Mouse (Mus musculus) ES-Bruce4 (cell line): ENCODE results near the gene Phlda2. TPM values are rescaled to one million over a fixed set of nuclear protein-coding genes. Genes with fewer than 3 reads are reported as not detected.

Experiments used
- H3K27ac ChIP-seq: 2 replicates; pipeline ENCODE4 v1.5.1; 2012; ENCODE audit warnings: low read length, inconsistent platforms; ENCODE audit not compliant: insufficient read depth
- H3K27me3 ChIP-seq: 2 replicates; pipeline ENCODE4 v1.6.1; 2012; ENCODE audit warnings: mild to moderate bottlenecking, low read length, inconsistent platforms; ENCODE audit not compliant: control insufficient read depth, poor library complexity, insufficient read depth, severe bottlenecking
- H3K36me3 ChIP-seq: 2 replicates; pipeline ENCODE4 v1.6.1; 2012; ENCODE audit warnings: inconsistent platforms, mild to moderate bottlenecking, low read length, moderate library complexity; ENCODE audit not compliant: control insufficient read depth, poor library complexity, insufficient read depth, severe bottlenecking
- H3K4me1 ChIP-seq: one replicate; pipeline ENCODE4 v1.8.1; 2011; ENCODE audit warnings: low read length; ENCODE audit not compliant: control insufficient read depth, insufficient read depth
- H3K4me3 ChIP-seq: 2 replicates; pipeline ENCODE4 v1.5.1; 2011; ENCODE audit warnings: low read depth, mild to moderate bottlenecking, low read length
- H3K9ac ChIP-seq: 2 replicates; pipeline ENCODE4 v1.6.1; 2012; ENCODE audit warnings: low read depth, mild to moderate bottlenecking, inconsistent platforms; ENCODE audit not compliant: poor library complexity, severe bottlenecking
- H3K9me3 ChIP-seq: replicated peaks from 2 replicates; pipeline ENCODE4 v1.6.1; 2012; ENCODE audit warnings: mild to moderate bottlenecking, low read length, inconsistent platforms; ENCODE audit not compliant: control insufficient read depth, poor library complexity, insufficient read depth, severe bottlenecking
- CTCF ChIP-seq: IDR thresholded peaks from one replicate; pipeline ENCODE4 v1.8.1; 2011; ENCODE audit warnings: low read depth, low read length
- EP300 ChIP-seq: IDR thresholded peaks from 2 replicates; pipeline ENCODE4 v1.6.1; 2011; ENCODE audit warnings: low read depth, low read length; ENCODE audit not compliant: insufficient read depth
- POLR2A ChIP-seq: IDR thresholded peaks from one replicate; pipeline ENCODE4 v1.8.1; 2011; ENCODE audit warnings: low read length; ENCODE audit not compliant: insufficient read depth
- polyA plus RNA-seq: library from polyadenylated mRNA; stranded (reverse); fragments of >200 nt; gene quantifications from 2 replicates; pipeline ENCODE4 v1.2.4, GENCODE M21; 2011; ENCODE audit warnings: low read depth; ENCODE audit not compliant: missing spikeins, insufficient read depth, insufficient read length

Phlda2 gene
- polyA plus RNA-seq, 1 experiment: 44.9 TPM

- H3K36me3 ChIP-seq: no peaks in the 10 kb centered on the region
- H3K4me1 ChIP-seq: peaks cover 2% of the 10 kb centered on the region
- peaks cover 18% of the 10 kb centered on the region for H3K27me3 ChIP-seq
- H3K9ac ChIP-seq: peak overlapping the region; percentile 31
- H3K4me3 ChIP-seq: peak overlapping the region; percentile 48
- TF ChIP-seq CTCF (no peak), POLR2A (no peak), EP300 (no peak)
- no peak overlapping the region for H3K27ac ChIP-seq
- no peaks in the 10 kb centered on the region for H3K9me3 ChIP-seq
Measured at GRCm38 (mm10) chr7:143459332-143460211, 43.4 kb downstream of the Phlda2 start.

DNA sequence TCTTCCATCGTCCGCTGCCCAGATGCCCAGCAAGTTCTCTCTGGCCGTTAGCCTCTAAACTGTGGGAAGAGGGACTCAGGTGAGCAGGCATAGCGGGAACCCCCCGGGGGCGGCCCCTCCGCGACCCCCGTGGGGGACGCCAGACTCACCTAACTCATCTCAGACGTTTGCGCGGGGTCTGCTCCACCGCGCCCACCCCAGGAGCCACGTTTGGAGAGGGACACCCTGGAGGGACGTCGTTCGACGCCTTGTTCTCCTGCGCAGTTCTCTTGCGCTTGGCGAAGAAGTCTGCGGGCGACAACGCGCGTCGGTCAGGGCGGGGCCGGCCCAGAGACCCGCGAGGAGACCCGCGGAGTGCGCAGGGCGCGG, 44.0 kb downstream of the Phlda2 start:
- no peaks in the 10 kb centered on the region for H3K9me3 ChIP-seq
- no peaks in the 10 kb centered on the region for H3K36me3 ChIP-seq
- TF ChIP-seq EP300 (no peak), CTCF (no peak), POLR2A (no peak)
- no peak overlapping the region for H3K27ac ChIP-seq
- H3K4me3 ChIP-seq: peak overlapping the region; percentile 48
- H3K4me1 ChIP-seq: peaks cover 2% of the 10 kb centered on the region
- H3K27me3 ChIP-seq: peaks cover 18% of the 10 kb centered on the region
- H3K9ac ChIP-seq: peak overlapping the region; percentile 31; the same call in 1 of the 2 replicates

Other genes starting within 250 kb of the Phlda2 start
- 23.4 and 24.2 TPM in 2 replicates for gene Cdkn1c, start 42.1 kb downstream of the Phlda2 start, polyA plus RNA-seq
- gene Slc22a18, start 29.4 kb downstream of the Phlda2 start, polyA plus RNA-seq: 4.5 and 5.0 TPM in 2 replicates
- 179 and 208 TPM in 2 replicates for gene Nap1l4, start 46.0 kb upstream of the Phlda2 start, polyA plus RNA-seq
- gene Cars, start 96.9 kb upstream of the Phlda2 start, polyA plus RNA-seq: 143 and 149 TPM in 2 replicates
- gene Tnfrsf26, start 125.6 kb upstream of the Phlda2 start, polyA plus RNA-seq: not detected in 2 replicates
- gene Tnfrsf22, start 146.5 kb upstream of the Phlda2 start, polyA plus RNA-seq: 6.1 and 9.2 TPM in 2 replicates
- gene Tnfrsf23, start 182.7 kb upstream of the Phlda2 start, polyA plus RNA-seq: 3.3 and 4.4 TPM in 2 replicates